7 mouse cellular contexts compared by ENCODE assay signal in the genomic region with DNA sequence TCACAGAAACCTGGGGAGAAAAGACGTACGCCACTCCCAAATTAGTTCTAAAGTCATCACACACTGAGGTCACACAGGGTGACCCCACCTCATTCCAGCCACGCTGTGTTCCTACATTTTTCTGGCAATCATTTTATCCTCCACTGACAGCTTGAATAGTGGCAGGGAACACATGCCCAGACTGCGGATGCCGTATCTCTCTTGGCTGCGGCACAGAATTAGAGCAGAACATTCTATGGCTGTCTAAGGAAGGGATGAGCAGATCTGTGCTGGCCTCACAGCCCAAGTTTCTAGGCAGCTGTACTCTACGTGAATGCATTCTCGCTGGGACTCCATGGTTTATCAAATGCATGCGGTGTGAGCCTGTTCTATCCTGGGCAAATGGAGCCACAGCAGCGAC. TPM values are rescaled to one million over a fixed set of nuclear protein-coding genes. Genes with fewer than 3 reads are reported as not detected.
A peak's percentile ranks its signal among the peaks of the same experiment; 100 is the strongest.
DNase-seq lines count a peak whose midpoint lies in the region; ATAC-seq and TF ChIP-seq lines count a peak whose summit lies in the region.

No protein-coding gene starts in this region.

- 81% methylated on average over 10 of the region's 10 CpGs for WGBS in liver, postnatal 0 days (ENCODE audit: insufficient replicate concordance)
- 29% methylated on average over 10 of the region's 10 CpGs for WGBS in heart, embryonic 14.5 days
- 74% methylated on average over 10 of the region's 10 CpGs for WGBS in neural tube, embryonic 15.5 days

- H3K9me3 ChIP-seq in liver, postnatal 0 days (ENCODE audit: low read length), result no peaks in the 10 kb centered on the region
- H3K9me3 ChIP-seq in heart, embryonic 14.5 days (ENCODE audit: control insufficient read depth, low read length), result no peaks in the 10 kb centered on the region
- no peaks in the 10 kb centered on the region for H3K9me3 ChIP-seq in neural tube, embryonic 15.5 days (replicated peaks)

- 0 out of 2 replicates have a peak overlapping the region, but pooled peaks have one; percentile 39 for H3K27ac ChIP-seq in liver, postnatal 0 days (ENCODE audit: low read depth)
- H3K27ac ChIP-seq in heart, embryonic 14.5 days (replicated peaks in 1 of 2; ENCODE audit: control insufficient read depth in 1 of 2, insufficient read depth in 1 of 2, low read depth in 2 of 2, low read length in 2 of 2), result peak overlapping the region; percentile 83 to 94
- H3K27ac ChIP-seq in neural tube, embryonic 15.5 days (replicated peaks), result no peak overlapping the region

- no peak for TF ChIP-seq CTCF in liver, postnatal 0 days (IDR thresholded peaks at IDR 0.05; ENCODE audit: low read depth)

- no peak overlapping the region for H3K4me2 ChIP-seq in liver, postnatal 0 days (ENCODE audit: low read depth, low read length)
- H3K4me2 ChIP-seq in heart, embryonic 14.5 days (ENCODE audit: low read length), result peak overlapping the region; percentile 41
- no peak overlapping the region for H3K4me2 ChIP-seq in neural tube, embryonic 15.5 days

- H3K36me3 ChIP-seq in liver, postnatal 0 days (replicated peaks; ENCODE audit: insufficient read depth, low read length), result peaks cover 2% of the 10 kb centered on the region
- no peaks in the 10 kb centered on the region for H3K36me3 ChIP-seq in heart, embryonic 14.5 days (ENCODE audit: control insufficient read depth, insufficient read depth, low read length)
- no peaks in the 10 kb centered on the region for H3K36me3 ChIP-seq in neural tube, embryonic 15.5 days

- no peak for ATAC-seq in liver, postnatal 0 days
- peak; percentile 28; the same call in 1 of the 2 replicates for ATAC-seq in heart, embryonic 14.5 days (ENCODE audit: insufficient number of reproducible peaks, insufficient read depth, low FRiP score, low read depth)
- no peak for ATAC-seq in neural tube, embryonic 15.5 days (ENCODE audit: low FRiP score)

- H3K4me1 ChIP-seq in liver, postnatal 0 days (ENCODE audit: insufficient read depth), result peaks cover 20% of the 10 kb centered on the region
- H3K4me1 ChIP-seq in heart, embryonic 14.5 days (ENCODE audit: control insufficient read depth in 2 of 2, insufficient read depth in 2 of 2, low read length in 2 of 2), result peaks cover 64 to 69% of the 10 kb centered on the region in 2 experiments
- H3K4me1 ChIP-seq in neural tube, embryonic 15.5 days, result peaks cover 8% of the 10 kb centered on the region; the same call in 1 of the 2 replicates

- TF ChIP-seq EP300 in liver, postnatal 0 days (IDR thresholded peaks at IDR 0.05; ENCODE audit: low read depth), result no peak

- no peak overlapping the region for H3K4me3 ChIP-seq in liver, postnatal 0 days (ENCODE audit: low read depth, low read length)
- H3K4me3 ChIP-seq in heart, embryonic 14.5 days (ENCODE audit: control insufficient read depth in 1 of 2, insufficient read depth in 1 of 2, low read depth in 1 of 2, low read length in 2 of 2), result no peak overlapping the region
- no peak overlapping the region for H3K4me3 ChIP-seq in neural tube, embryonic 15.5 days (replicated peaks)

- no peak overlapping the region for H3K9ac ChIP-seq in liver, postnatal 0 days (replicated peaks)
- peak overlapping the region; percentile 59; the same call in 1 of the 2 replicates for H3K9ac ChIP-seq in heart, embryonic 14.5 days (ENCODE audit: low read length)
- no peak overlapping the region for H3K9ac ChIP-seq in neural tube, embryonic 15.5 days (replicated peaks)

- no peak for DNase-seq in liver, postnatal 0 days
- no peak for DNase-seq in liver
- DNase-seq in cerebellum, postnatal 25 days, result peak; percentile 42 to 55
- peak; percentile 9 to 61 for DNase-seq in lung, postnatal 4 days
- no peak for DNase-seq in kidney, adult 18-20 months

- no peaks in the 10 kb centered on the region for H3K27me3 ChIP-seq in liver, postnatal 0 days (ENCODE audit: insufficient read depth, low read length)
- H3K27me3 ChIP-seq in heart, embryonic 14.5 days (ENCODE audit: control insufficient read depth, insufficient read depth, low read length), result no peaks in the 10 kb centered on the region
- no peaks in the 10 kb centered on the region for H3K27me3 ChIP-seq in neural tube, embryonic 15.5 days (replicated peaks)

RNA-seq across cellular contexts. Expression of gene Dbh, which starts 40.6 kb away (rescaled TPM):
- polyA plus RNA-seq in liver, postnatal 0 days (2015; fragmentation: Nextera tagmentation; extraction: Ambion mirVana), result not detected in 2 replicates
- polyA plus RNA-seq in heart, embryonic 14.5 days (2014; fragmentation: Nextera tagmentation; extraction: Ambion mirVana), result 0.55 and 1.8 TPM in 2 replicates
- polyA plus RNA-seq in neural tube, embryonic 15.5 days (2015; fragmentation: Nextera tagmentation; extraction: Ambion mirVana), result 0.29 and 0.37 TPM in 2 replicates

RNA-seq across cellular contexts. Expression of gene Sardh, which starts 42.5 kb away (rescaled TPM):
- 145 and 152 TPM in 2 replicates for polyA plus RNA-seq in liver, postnatal 0 days (2015; fragmentation: Nextera tagmentation; extraction: Ambion mirVana)
- polyA plus RNA-seq in heart, embryonic 14.5 days (2014; fragmentation: Nextera tagmentation; extraction: Ambion mirVana), result 19.0 and 21.6 TPM in 2 replicates
- 5.9 and 8.0 TPM in 2 replicates for polyA plus RNA-seq in neural tube, embryonic 15.5 days (2015; fragmentation: Nextera tagmentation; extraction: Ambion mirVana)

Comparison
In these comparisons a context has a peak if more than half of its experiments do, and no peak if none do; other contexts are left out.
1. DNase-seq: peak in cerebellum, postnatal 25 days (2 of 2) and lung, postnatal 4 days (2 of 2); none in liver, postnatal 0 days (single experiment), liver (single experiment) and kidney, adult 18-20 months (single experiment).